In the genomic region with DNA sequence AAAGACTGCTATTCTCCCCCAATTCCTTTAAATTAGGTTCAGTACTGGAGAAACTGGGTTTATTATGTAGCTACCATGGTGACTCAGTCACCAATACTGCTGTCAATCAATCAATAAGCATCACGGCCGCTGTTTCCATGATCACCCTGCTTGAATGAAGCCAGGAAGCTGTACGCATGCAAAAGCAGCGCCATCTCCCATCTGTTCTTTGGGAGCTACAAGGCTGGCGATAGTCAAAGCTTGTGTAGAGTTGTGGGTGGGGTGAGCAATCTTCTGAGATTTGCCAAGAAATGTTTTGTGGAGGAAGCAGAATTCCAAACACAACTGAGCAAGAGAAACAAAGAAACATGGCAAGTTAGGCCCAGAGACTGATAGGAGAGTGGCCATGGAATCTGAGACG, we compare ENCODE assay signal across 12 mouse cellular contexts. TPM values are rescaled to one million over a fixed set of nuclear protein-coding genes. Genes with fewer than 3 reads are reported as not detected.
DNase-seq lines count a peak whose midpoint lies in the region.
"Had no signal": no experiment of that assay in that cellular context is flagged by ENCODE, and none has a peak within 500 bp of the region (broad histone marks: within the 10 kb centered on the region; RNA-seq: fewer than 3 reads in every experiment).

No protein-coding gene starts in this region.

- DNase-seq in heart, adult 11 months = peak; percentile 31
- no peak for DNase-seq in heart, adult 9 months (ENCODE audit: low spot score in 2 of 2)
- peak; percentile 35 to 61 for DNase-seq in right cerebral cortex, adult 2 months (ENCODE audit: low spot score in 2 of 2)
- no peak for DNase-seq in right cerebral cortex, postnatal 4 days
- DNase-seq in layer of hippocampus, postnatal 10 days (ENCODE audit: low spot score in 2 of 2) = peak; percentile 20 to 31
- no peak for DNase-seq in cerebellum, postnatal 14 days
- DNase-seq in urinary bladder, adult 18-20 months (ENCODE audit: low spot score in 2 of 2) = no peak
- DNase-seq: cerebellum, adult 9-10 months; gastrocnemius, postnatal 36 days; heart, postnatal 10 days; kidney, adult 11 months; thymus, adult 2 months had no signal

RNA-seq across cellular contexts. Expression of a gene that starts 52.9 kb away (rescaled TPM):
- 1 to 10 TPM; 7.8 to 8.8 TPM for total RNA-seq in layer of hippocampus, postnatal 10 days (2021)

RNA-seq across cellular contexts. Expression of a gene that starts 58.3 kb away (rescaled TPM):
- 1 to 10 TPM; 6.0 to 6.4 TPM for total RNA-seq in layer of hippocampus, postnatal 10 days (2021)

Comparison
In these comparisons a context has a peak if more than half of its experiments do, and no peak if none do; other contexts are left out.
1. DNase-seq: peak in heart, adult 11 months (single experiment), right cerebral cortex, adult 2 months (2 of 2) and layer of hippocampus, postnatal 10 days (2 of 2); none in heart, adult 9 months (0 of 2), right cerebral cortex, postnatal 4 days (single experiment), cerebellum, postnatal 14 days (0 of 2) and urinary bladder, adult 18-20 months (0 of 2).